Mouse (Mus musculus) bone marrow, adult 2 months (tissue): ENCODE measurements around the gene Sorbs2. TPM values are rescaled to one million over a fixed set of nuclear protein-coding genes. Genes with fewer than 3 reads are reported as not detected.
"Not testable (repeated sequence)": the region's sequence is repeated elsewhere in the genome, so short reads cannot be mapped to it uniquely, and the experiment has no call there.

Source experiments
- H3K27ac ChIP-seq: fragments of 200-500 bp; 2 replicates; pipeline ENCODE4 v1.5.1; 2012; ENCODE audit warnings: low read depth, mild to moderate bottlenecking, control low read depth, inconsistent platforms, low read length; ENCODE audit not compliant: control insufficient read depth, poor library complexity, insufficient read depth
- H3K4me1 ChIP-seq: fragments of 200-500 bp; 2 replicates; pipeline ENCODE4 v1.6.1; 2011; ENCODE audit warnings: low read length; ENCODE audit not compliant: control insufficient read depth, insufficient read depth
- H3K4me3 ChIP-seq: fragments of 200-500 bp; replicated peaks from 2 replicates; pipeline ENCODE3; 2011; ENCODE audit warnings: mild to moderate bottlenecking, low read depth, low read length, control low read depth; ENCODE audit not compliant: control insufficient read depth
- CTCF ChIP-seq: fragments of 200-500 bp; IDR thresholded peaks from 2 replicates; pipeline ENCODE4 v1.5.1; 2011; ENCODE audit warnings: low read length, control low read depth; ENCODE audit not compliant: control insufficient read depth, insufficient read depth
- POLR2A ChIP-seq: fragments of 200-500 bp; IDR thresholded peaks from 2 replicates; pipeline ENCODE4 v1.6.1; 2011; ENCODE audit warnings: low read depth, mild to moderate bottlenecking, control low read depth, low read length, borderline replicate concordance; ENCODE audit not compliant: control insufficient read depth
- WGBS: fragments of 180-500 bp; shearing (Covaris S2); methylation state at CpG from one replicate; pipeline ENCODE4 v1.1.7; 2018; 5-methylcytosine and 5-hydroxymethylcytosine counted together
- polyA plus RNA-seq: library from polyadenylated mRNA; stranded (reverse); fragments of >200 nt; gene quantifications from 2 replicates; pipeline ENCODE4 v1.2.4, GENCODE M21; 2011; ENCODE audit warnings: low replicate concordance; ENCODE audit not compliant: missing spikeins, insufficient read depth, insufficient read length

Gene Sorbs2
- polyA plus RNA-seq, 1 experiment, result 6.5 TPM

DNA sequence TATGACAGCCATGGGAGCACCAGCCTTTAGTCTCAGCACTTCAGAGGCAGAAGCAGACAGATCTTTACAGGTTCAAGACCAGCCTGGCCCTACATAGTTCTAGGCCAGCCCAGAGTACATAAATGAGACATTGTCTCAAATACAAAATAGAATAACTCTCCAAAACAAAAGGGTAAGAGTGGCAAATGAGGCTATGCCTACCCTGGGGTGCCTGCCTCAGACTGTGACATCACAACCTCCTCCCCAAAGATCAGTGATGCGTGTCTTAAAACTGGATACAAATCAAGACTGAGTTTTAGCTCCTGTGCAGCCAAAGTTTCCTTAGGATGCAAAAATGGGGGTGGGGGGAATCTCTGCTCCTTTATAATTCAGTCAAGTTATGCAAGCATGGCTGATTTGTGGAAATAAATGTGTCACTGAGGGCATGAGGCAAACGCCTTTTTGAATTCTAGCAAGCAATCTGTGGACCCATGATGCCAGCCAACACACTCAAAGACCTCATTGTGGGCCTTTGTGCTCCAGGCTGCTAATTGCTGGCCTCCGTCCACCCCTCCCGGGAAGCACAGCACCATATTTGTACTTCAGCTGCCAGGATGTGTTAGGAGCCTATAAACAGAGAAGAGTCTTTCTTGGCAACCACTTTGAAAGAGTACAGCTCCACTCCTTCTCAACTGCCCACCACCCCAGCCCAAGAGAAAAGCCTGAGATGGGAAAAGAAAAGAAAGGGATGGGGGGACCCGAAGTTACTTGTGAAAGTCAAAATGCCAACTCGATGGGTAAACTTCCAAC is 336.7 kb downstream of the Sorbs2 start:
- TF ChIP-seq POLR2A, result no peak
- TF ChIP-seq CTCF, result no peak
- no peak overlapping the region for H3K27ac ChIP-seq
- 79% methylated on average over 6 of the region's 6 CpGs for WGBS
- H3K4me1 ChIP-seq, result no peaks in the 10 kb centered on the region
- H3K4me3 ChIP-seq, result no peak overlapping the region

DNA sequence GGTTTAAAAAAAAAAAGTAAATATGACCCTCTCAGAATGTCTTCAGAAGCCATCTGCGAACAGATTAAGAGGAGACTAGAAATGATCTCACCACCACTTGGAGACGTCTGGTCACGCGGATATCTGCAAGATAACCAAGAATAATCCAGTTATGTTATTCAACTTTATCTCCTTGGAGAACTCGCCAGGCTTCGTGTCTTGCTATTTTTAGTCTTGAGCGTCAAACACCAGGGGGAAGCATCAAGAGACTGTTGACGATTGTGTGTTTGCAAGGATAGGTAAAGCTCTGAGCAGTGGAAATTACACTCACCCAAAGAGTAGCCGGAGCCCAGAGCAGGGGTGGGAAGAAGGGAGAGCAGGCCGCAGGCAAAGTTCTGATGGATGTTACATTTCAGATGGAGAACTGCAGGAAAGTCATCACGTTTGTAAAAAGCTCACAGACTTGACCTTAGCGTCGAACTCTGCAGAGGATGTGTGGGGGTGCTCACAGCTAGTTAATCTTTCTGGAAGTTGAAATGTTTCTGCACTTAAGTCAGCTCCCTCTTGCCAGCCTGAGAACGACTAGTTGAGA is 337.4 kb downstream of the Sorbs2 start:
- 80% methylated on average over 14 of the region's 14 CpGs for WGBS

GRCm38 (mm10) chr8:45845906-45846305 is 338.3 kb downstream of the Sorbs2 start:
- Histone ChIP-seq H3K4me1 (no peaks in the 10 kb centered on the region), H3K4me3 (no peak overlapping the region), H3K27ac (no peak overlapping the region)
- WGBS, result 78% methylated on average over 4 of the region's 4 CpGs
- TF ChIP-seq CTCF (no peak), POLR2A (no peak)

More for the DNA sequence above, 337.4 kb downstream of the Sorbs2 start:
- Histone ChIP-seq H3K4me3 (no peak overlapping the region), H3K27ac (no peak overlapping the region), H3K4me1 (no peaks in the 10 kb centered on the region)
- TF ChIP-seq POLR2A, result no peak
- TF ChIP-seq CTCF, result no peak

DNA sequence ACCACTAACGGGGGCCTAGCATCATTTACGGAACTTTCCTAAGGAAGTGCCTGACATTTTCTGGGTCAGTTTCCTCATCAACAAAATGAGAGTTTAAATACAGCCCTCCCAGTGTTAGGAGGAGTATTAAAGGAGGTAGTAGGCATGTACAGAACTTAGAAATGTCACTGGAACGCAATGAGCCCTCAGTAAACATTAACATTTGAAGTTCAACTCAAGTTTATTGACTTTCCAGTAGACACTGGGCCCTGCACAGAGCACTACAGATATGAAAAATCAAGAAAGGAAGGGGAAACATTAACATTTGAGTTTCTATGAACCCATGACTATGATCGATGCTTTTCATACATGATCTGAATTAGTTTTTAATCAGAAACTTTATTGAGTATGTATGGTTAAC is 347.5 kb downstream of the Sorbs2 start:
- WGBS, result 80% methylated on average over 4 of the region's 4 CpGs
- Histone ChIP-seq H3K27ac (no peak overlapping the region), H3K4me3 (no peak overlapping the region), H3K4me1 (no peaks in the 10 kb centered on the region)
- TF ChIP-seq CTCF (no peak), POLR2A (no peak)

DNA sequence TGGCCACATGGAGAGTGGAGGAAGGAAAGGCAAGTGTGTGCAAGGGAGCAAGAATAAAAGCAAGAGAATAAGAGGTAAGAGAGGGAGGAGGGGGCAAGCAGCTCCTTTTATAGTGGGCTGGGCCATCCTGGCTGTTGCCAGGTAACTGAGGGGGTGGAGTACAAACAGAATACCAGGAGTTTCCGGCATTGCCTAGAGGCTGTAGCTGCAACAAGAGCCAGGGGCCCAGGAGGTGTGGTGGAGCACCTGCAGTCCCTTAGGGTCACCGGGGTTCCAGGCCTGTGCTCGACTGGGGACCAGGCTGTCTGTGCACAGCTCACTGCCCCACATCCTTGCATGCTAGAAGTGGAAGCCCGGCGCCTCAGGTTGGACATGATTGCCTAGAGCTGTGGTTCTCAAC is 350.1 kb downstream of the Sorbs2 start:
- Histone ChIP-seq H3K4me1 (no peaks in the 10 kb centered on the region), H3K4me3 (no peak overlapping the region), H3K27ac (no peak overlapping the region)
- 51% methylated on average over 5 of the region's 5 CpGs for WGBS
- no peak for TF ChIP-seq CTCF
- TF ChIP-seq POLR2A, result no peak

- Histone ChIP-seq H3K27ac (no peak overlapping the region), H3K4me1 (no peaks in the 10 kb centered on the region), H3K4me3 (no peak overlapping the region)
- no peak for TF ChIP-seq CTCF
- TF ChIP-seq POLR2A, result no peak
- WGBS, result 76% methylated on average over 9 of the region's 9 CpGs
Observed at GRCm38 (mm10) chr8:45858391-45858790, 350.8 kb downstream of the Sorbs2 start.

GRCm38 (mm10) chr8:45871587-45871986 is 364.0 kb downstream of the Sorbs2 start:
- H3K4me1 ChIP-seq, H3K4me3 ChIP-seq, H3K27ac ChIP-seq: not testable (repeated sequence)
- WGBS, result 75% methylated on average over 11 of the region's 11 CpGs

GRCm38 (mm10) chr8:45872077-45872476 is 364.5 kb downstream of the Sorbs2 start:
- TF ChIP-seq POLR2A, result no peak
- TF ChIP-seq CTCF, result no peak
- H3K27ac ChIP-seq, result no peak overlapping the region
- no peaks in the 10 kb centered on the region for H3K4me1 ChIP-seq
- WGBS, result 82% methylated on average over 7 of the region's 7 CpGs
- no peak overlapping the region for H3K4me3 ChIP-seq
